Mouse (Mus musculus): ENCODE results near the gene Nvl. TPM values are rescaled to one million over a fixed set of nuclear protein-coding genes. Genes with fewer than 3 reads are reported as not detected.
A peak's percentile ranks its signal among the peaks of the same experiment; 100 is the strongest.

The Nvl gene
- total RNA-seq, 2 experiments from 2014 or later, result 34.4 to 34.7 TPM

GRCm38 (mm10) chr1:181061784-181062485 is 82.1 kb downstream of the Nvl start:
- no peak for DNase-seq (ENCODE audit: low spot score in 2 of 2)
- H3K4me3 ChIP-seq, result no peak overlapping the region
- TF ChIP-seq CTCF (conservative IDR thresholded peaks at IDR 0.05), result no peak
- no peak overlapping the region for H3K27ac ChIP-seq

DNA sequence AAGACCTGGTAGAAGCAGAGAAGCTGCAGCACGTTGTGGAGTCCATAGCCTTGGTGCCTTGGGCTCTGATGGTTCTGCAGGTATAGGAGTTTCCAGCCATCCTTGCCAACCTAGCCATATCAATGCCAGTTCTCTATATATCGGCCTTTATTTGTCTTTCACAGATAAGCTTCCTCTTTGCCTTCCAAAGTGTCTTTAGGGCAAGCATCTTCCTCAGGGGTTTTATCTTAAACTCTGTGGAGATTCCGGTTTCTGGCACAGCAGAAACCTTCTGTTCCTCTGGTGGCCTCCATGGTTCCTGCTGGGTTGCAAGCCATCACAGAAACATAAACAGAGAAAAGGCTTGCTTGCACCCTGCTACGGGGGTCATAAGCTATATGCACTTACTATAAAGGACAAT is 91.1 kb downstream of the Nvl start:
- DNase-seq (ENCODE audit: low spot score in 2 of 2), result no peak
- TF ChIP-seq CTCF (conservative IDR thresholded peaks at IDR 0.05), result no peak
- Histone ChIP-seq H3K27ac (no peak overlapping the region), H3K4me3 (no peak overlapping the region)

DNA sequence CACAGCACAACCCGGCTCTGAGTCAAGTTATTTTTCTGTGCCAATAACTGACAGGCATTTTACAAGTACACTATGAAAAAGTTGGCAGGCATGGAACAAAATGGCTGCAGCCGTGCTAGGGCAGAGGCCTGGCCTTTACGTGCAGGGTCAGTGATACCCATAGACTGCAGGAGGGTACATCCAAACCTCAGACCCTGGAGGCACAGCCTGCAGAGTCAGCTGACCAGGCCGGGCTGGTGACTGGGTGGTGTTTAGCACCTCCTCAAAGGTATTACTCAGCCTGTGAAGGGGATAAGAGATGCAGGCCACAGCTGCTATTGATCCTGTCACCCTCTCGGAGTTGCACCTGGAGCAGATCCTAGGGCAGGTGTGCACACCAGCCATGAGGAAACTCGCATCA is 93.1 kb downstream of the Nvl start, which contains the start of gene 9130409I23Rik:
Gene 9130409I23Rik (plus strand): TSS at position 301 of the 400 bp plus-strand sequence.
- Histone ChIP-seq H3K4me3 (no peak within 1 kb of the TSS), H3K27ac (no peak within 1 kb of the TSS)
- no peak for DNase-seq (ENCODE audit: low spot score in 2 of 2)
- no peak for TF ChIP-seq CTCF (conservative IDR thresholded peaks at IDR 0.05)

GRCm38 (mm10) chr1:181049328-181049842 is 94.6 kb downstream of the Nvl start:
- H3K27ac ChIP-seq, result no peak overlapping the region
- H3K4me3 ChIP-seq, result no peak overlapping the region
- peak; percentile 70 for TF ChIP-seq CTCF (conservative IDR thresholded peaks at IDR 0.05)
- DNase-seq (ENCODE audit: low spot score in 2 of 2), result no peak

- no peak for DNase-seq (ENCODE audit: low spot score in 2 of 2)
- Histone ChIP-seq H3K4me3 (no peak overlapping the region), H3K27ac (no peak overlapping the region)
- TF ChIP-seq CTCF (conservative IDR thresholded peaks at IDR 0.05), result no peak
Observed at GRCm38 (mm10) chr1:181047520-181047919, 96.5 kb downstream of the Nvl start.

DNA sequence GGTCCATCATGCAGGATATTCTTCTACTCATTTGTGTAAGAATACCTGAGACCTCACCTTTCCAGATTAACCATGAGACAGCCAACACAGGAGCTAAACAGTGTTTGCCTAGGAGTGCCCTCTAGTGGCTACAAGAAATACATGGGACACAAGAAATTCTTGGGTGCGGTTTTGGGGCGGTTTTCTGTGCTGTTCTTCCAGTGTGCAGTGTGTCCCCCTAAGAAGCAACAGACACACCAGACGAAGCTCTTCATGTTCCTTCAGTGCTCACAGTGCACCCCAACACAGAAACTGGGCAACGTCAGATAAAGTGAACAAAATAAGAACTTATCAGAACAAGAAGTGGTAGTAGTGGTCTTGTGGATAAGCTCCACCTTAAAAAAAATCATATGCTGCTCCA is 104.4 kb downstream of the Nvl start:
- peak in 1 of 2 experiments; percentile 27 for DNase-seq (ENCODE audit: low spot score in 2 of 2)
- peak; percentile 86 for TF ChIP-seq CTCF (conservative IDR thresholded peaks at IDR 0.05)
- H3K27ac ChIP-seq, result no peak overlapping the region
- no peak overlapping the region for H3K4me3 ChIP-seq

DNA sequence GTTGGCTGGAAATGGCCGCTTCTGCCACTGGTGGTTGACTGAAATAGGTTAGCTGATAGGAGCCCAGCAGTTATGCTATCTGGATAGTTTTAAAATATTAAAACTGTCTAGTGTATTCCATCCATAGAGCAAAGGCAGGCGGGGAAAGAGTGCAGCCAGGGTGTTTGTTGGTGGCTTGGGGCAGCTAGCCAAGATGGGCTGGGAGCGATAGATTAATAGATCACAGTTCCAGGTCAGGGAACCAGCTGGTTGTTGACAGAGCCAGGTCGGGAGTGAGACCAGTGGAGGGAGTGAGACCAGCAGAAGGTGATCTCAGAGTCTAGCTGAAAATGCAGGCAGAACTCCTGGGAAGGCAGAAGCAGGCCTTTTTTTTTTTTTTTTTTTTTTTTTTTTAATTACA is 106.4 kb downstream of the Nvl start:
- no peak for DNase-seq (ENCODE audit: low spot score in 2 of 2)
- no peak for TF ChIP-seq CTCF (conservative IDR thresholded peaks at IDR 0.05)
- Histone ChIP-seq H3K4me3 (no peak overlapping the region), H3K27ac (no peak overlapping the region)

Other genes with a start within 250 kb of the Nvl start
- gene Pycr2, start 239.9 kb downstream of the Nvl start, total RNA-seq (2021), result 10 to 100 TPM; 42.9 to 44.9 TPM
- 10 to 100 TPM; 11.4 to 12.9 TPM for gene Lefty1, start 209.2 kb downstream of the Nvl start, total RNA-seq (2021)
- 10 to 100 TPM; 20.4 to 23.8 TPM for gene Tmem63a, start 201.9 kb downstream of the Nvl start, total RNA-seq (2021)
- gene Ephx1, start 123.3 kb downstream of the Nvl start, total RNA-seq (2021), result 10 to 100 TPM; 30.2 to 30.3 TPM
- under 1 TPM in 1 of 2 experiments, not detected in 1; 0.17 TPM for gene 9130409I23Rik, start 93.0 kb downstream of the Nvl start, total RNA-seq (2021)
- 10 to 100 TPM; 23.3 to 27.7 TPM for gene Cnih4, start 489 bp upstream of the Nvl start, total RNA-seq (2021)
- gene Wdr26, start 67.8 kb upstream of the Nvl start, total RNA-seq (2021), result 100 to 1,000 TPM; 104 to 117 TPM
- gene Cnih3, start 208.4 kb upstream of the Nvl start, total RNA-seq (2021), result 10 to 100 TPM; 68.5 to 71.3 TPM

All from layer of hippocampus, adult 2 months (tissue).